Mouse (Mus musculus): ENCODE measurements around the gene Ptpre. TPM values are rescaled to one million over a fixed set of nuclear protein-coding genes. Genes with fewer than 3 reads are reported as not detected.

Ptpre gene
- 22.1 and 31.6 TPM in 2 replicates for polyA plus RNA-seq (2012)

DNA sequence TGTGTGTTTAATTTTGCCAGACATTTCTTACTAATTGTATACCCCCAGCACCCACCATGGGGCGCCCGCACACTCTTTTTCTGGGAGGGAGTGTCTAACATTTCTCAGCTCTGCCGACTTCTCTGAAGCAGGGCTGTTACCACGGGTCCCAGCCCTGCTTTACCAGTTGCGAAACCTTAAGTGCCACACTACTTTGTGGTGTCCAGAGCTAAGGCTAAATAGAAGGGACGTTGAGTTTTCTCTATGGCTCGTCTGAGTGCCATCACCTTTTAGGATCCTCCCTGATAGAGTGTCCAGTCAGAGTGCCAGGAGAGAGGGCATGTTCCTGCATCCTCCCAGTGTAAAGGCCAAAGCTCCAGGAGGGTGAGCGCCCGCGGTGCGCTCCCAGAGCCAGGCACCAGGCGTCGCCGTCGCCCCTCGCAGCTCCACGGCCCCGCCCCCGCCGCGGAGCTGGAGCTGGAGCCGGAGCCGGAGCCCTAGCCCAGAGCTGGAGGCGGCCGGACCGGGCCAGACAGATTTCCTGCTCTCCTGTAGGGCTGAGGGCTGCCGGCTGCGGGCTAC is at the start of gene Ptpre:
Ptpre (plus strand) TSS at position 141 of the 561 bp plus-strand sequence.

DNA sequence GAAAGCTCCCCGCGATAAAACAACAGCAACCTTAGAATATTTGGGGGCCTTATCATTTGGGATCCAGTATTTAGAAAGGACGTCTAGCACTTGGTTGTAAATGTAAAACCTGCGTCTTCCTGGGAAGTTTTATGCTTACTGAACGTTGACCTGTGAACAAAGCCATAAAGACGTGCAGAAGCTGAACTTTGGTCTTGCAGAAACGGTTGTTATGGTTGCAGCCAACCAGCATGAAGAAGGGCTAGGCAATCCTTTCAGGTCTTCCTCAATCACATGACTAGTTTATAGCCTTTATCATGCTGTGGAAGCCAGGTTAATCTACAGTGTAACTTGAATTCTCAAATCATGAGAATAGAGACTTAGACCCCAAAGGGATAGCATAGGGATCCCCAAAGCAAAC is 8.8 kb upstream of the Ptpre start, which contains the start of gene Clrn3:
Clrn3 (minus strand) TSS at position 140 of the 400 bp plus-strand sequence.

DNA sequence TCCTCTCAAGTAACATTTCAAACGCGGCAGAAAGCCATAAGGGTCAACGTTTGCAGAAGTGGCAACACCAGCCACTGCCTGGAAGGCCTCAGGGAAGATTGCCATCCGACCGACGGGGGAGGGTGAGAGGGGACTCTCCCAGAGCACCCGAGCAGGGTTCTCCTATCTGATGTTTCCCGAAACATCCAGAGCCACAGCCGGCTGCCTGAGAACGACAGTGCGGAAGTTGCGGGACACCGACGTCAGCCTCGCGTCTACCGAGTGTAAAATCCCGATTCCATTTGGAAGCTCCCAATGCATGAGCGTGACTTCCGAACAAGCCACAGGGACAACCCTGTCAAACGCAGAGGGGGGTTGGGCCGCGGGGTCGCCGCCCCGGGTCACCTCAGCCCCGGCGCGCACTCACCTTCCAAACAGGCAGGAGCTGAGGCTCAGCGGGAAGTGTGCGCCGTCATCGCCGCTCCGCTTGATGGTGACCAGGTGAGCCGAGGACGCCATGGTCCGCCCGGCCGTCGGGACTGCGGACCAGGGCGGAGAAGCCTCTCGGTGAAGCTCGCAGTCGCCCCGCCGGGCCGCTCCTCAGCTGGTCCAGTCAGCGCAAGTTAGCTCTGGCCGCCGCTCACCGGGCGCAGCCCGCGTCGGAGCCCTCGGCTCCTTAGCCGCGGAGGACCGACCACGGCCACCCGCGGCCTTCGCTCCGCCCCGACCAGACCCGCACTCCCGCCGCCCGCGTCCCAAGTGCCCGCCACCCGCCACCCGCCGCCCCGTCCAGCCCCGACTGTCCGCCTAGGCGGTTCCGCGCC is 178.6 kb downstream of the Ptpre start, which contains the start of gene Mki67:
Mki67 (minus strand) TSS at position 720 of the 803 bp plus-strand sequence.

Other genes with a start within 250 kb of the Ptpre start
- not detected in 2 replicates for gene Foxi2, start 127.2 kb upstream of the Ptpre start, polyA plus RNA-seq (2012)
- not detected in 2 replicates for gene Clrn3, start 8.8 kb upstream of the Ptpre start, polyA plus RNA-seq (2012)
- 11.0 and 14.3 TPM in 2 replicates for gene Mki67, start 178.9 kb downstream of the Ptpre start, polyA plus RNA-seq (2012)